Mouse (Mus musculus): ENCODE data around the gene Mex3d. TPM values are rescaled to one million over a fixed set of nuclear protein-coding genes. Genes with fewer than 3 reads are reported as not detected.
A peak's percentile ranks its signal among the peaks of the same experiment; 100 is the strongest.

The Mex3d gene
- 6.2 and 6.4 TPM in 2 replicates for polyA plus RNA-seq (2014; fragmentation: Nextera tagmentation; extraction: Ambion mirVana)

DNA sequence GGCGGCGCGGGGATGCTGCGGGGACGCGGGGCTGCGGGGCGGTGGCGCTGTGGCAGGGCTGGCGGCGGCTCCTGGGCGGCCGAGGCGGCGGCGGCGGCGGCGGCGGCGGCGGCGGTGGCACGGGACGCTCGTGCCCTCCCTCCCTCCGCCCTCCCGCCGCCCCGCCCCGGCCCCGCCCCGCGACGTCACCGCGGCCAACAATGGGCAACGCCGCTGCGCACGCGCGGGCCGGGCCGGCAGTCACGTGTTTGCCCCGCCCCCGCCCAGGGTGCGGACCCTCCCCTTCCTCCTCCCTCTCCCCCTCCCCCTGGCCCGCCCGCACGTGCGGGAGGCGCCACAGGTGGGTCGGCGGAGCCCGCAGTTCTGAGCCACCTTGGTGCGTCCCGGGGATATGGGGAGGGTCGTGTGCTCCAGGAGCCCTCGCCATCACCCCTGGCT lies at the start of gene Mex3d:
Mex3d (minus strand) TSS at position 138 of the 438 bp plus-strand sequence.
- Histone ChIP-seq H3K27me3 (replicated peaks; ENCODE audit: control insufficient read depth, insufficient read depth, low read length) (no peaks in the 10 kb centered on the region), H3K4me2 (ENCODE audit: low read depth, low read length) (peak within 1 kb of the TSS; percentile 91), H3K9ac (ENCODE audit: low read depth, low read length) (peak within 1 kb of the TSS; percentile 95), H3K36me3 (ENCODE audit: control insufficient read depth, insufficient read depth, low read length) (peaks cover 37% of the 10 kb centered on the region), H3K9me3 (ENCODE audit: control insufficient read depth, low read length) (no peaks in the 10 kb centered on the region), H3K4me1 (ENCODE audit: control insufficient read depth, insufficient read depth, low read length) (peaks cover 20% of the 10 kb centered on the region), H3K4me3 (ENCODE audit: low read depth, low read length) (peak within 1 kb of the TSS; percentile 90), H3K27ac (replicated peaks; ENCODE audit: low read depth, low read length) (peak within 1 kb of the TSS; percentile 92)
- ATAC-seq (ENCODE audit: low read depth) (peak; percentile 46), DNase-seq (ENCODE audit: low spot score) (peak; percentile 93)
- 0% methylated on average over 1 of the region's 61 CpGs for WGBS

DNA sequence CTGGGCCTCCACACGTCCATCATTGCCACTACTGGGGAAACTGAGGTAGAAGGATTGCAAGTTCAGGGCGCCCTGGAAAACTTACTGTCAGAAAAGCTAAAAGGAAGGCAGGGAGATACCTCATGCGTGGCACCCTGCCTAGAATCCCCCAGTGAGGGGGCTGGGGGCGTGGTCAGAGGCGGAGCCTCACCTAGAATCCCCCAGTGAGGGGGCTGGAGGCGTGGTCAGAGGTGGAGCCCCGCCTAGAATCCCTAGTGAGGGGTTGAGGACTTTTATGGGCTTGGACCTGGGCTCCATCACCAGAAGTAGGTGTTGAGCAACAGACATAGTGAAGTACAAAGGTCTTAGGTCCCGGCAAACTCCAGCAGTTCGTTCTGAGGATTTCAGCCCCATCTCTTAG lies 48.8 kb upstream of the Mex3d start:
- Histone ChIP-seq H3K27ac (replicated peaks; ENCODE audit: low read depth, low read length) (no peak overlapping the region; the same call in 1 of the 2 replicates), H3K9me3 (ENCODE audit: control insufficient read depth, low read length) (no peaks in the 10 kb centered on the region), H3K9ac (ENCODE audit: low read depth, low read length) (0 out of 2 replicates have a peak overlapping the region, but pooled peaks have one; percentile 8), H3K4me1 (ENCODE audit: control insufficient read depth, insufficient read depth, low read length) (peaks cover 17% of the 10 kb centered on the region), H3K27me3 (replicated peaks; ENCODE audit: control insufficient read depth, insufficient read depth, low read length) (no peaks in the 10 kb centered on the region), H3K4me2 (ENCODE audit: low read depth, low read length) (peak overlapping the region; percentile 10; the same call in 1 of the 2 replicates), H3K36me3 (ENCODE audit: control insufficient read depth, insufficient read depth, low read length) (no peaks in the 10 kb centered on the region), H3K4me3 (ENCODE audit: low read depth, low read length) (no peak overlapping the region)
- WGBS = 16% methylated on average over 9 of the region's 9 CpGs
- ATAC-seq (ENCODE audit: low read depth) = no peak
- peak; percentile 44 for DNase-seq (ENCODE audit: low spot score)

DNA sequence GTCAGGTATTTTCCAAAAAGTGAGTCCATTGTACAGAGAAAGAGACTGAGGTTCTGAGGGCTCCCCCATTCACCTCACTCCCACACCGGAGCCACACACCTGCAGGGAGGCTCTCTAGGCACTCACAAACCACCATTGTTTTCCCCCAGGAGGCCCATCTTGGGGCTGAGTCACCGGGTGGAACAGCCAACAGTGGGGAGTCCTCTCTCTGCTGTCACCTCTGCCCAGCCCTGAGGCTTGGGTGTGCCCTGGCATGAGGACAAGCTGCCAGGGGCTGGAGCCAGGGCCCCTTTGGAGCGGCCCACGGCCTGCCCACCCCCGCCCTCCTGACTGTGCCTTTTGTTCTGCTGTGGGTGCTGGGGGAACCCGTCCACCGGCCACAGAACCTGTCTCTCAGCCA lies 48.3 kb upstream of the Mex3d start:
- Histone ChIP-seq H3K9me3 (ENCODE audit: control insufficient read depth, low read length) (no peaks in the 10 kb centered on the region), H3K36me3 (ENCODE audit: control insufficient read depth, insufficient read depth, low read length) (peaks cover 4% of the 10 kb centered on the region; the same call in 1 of the 2 replicates), H3K4me1 (ENCODE audit: control insufficient read depth, insufficient read depth, low read length) (peaks cover 22% of the 10 kb centered on the region), H3K4me2 (ENCODE audit: low read depth, low read length) (0 out of 2 replicates have a peak overlapping the region, but pooled peaks have one; percentile 10), H3K27me3 (replicated peaks; ENCODE audit: control insufficient read depth, insufficient read depth, low read length) (no peaks in the 10 kb centered on the region), H3K4me3 (ENCODE audit: low read depth, low read length) (no peak overlapping the region), H3K9ac (ENCODE audit: low read depth, low read length) (0 out of 2 replicates have a peak overlapping the region, but pooled peaks have one; percentile 8), H3K27ac (replicated peaks; ENCODE audit: low read depth, low read length) (no peak overlapping the region; the same call in 1 of the 2 replicates)
- ATAC-seq (ENCODE audit: low read depth) = no peak
- peak; percentile 45 for DNase-seq (ENCODE audit: low spot score)
- 33% methylated on average over 7 of the region's 7 CpGs for WGBS

DNA sequence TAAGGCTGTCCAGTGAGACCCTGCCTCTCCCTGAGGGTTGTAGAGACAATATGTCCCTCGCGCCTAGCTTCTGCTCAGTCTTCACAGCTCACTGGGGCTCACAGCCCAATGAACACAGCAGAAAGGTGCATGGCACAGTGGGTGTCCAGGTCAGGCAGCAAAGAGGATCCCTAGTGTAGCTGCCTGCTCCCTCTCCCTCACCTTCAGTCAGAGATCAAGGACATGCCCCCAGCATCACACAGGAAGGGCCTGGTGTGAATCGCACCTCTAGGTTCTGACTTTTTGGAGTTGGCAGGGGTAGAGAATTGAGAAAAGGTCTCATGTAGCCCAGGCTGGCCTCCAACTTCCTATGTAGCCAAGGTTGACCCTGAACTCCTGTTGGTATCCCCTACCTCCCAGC lies 47.4 kb upstream of the Mex3d start:
- WGBS = 90% methylated on average over 3 of the region's 3 CpGs
- Histone ChIP-seq H3K4me3 (ENCODE audit: low read depth, low read length) (no peak overlapping the region), H3K27me3 (replicated peaks; ENCODE audit: control insufficient read depth, insufficient read depth, low read length) (no peaks in the 10 kb centered on the region), H3K4me2 (ENCODE audit: low read depth, low read length) (no peak overlapping the region), H3K9ac (ENCODE audit: low read depth, low read length) (no peak overlapping the region), H3K36me3 (ENCODE audit: control insufficient read depth, insufficient read depth, low read length) (peaks cover 13% of the 10 kb centered on the region), H3K9me3 (ENCODE audit: control insufficient read depth, low read length) (no peaks in the 10 kb centered on the region), H3K27ac (replicated peaks; ENCODE audit: low read depth, low read length) (no peak overlapping the region), H3K4me1 (ENCODE audit: control insufficient read depth, insufficient read depth, low read length) (peaks cover 22% of the 10 kb centered on the region)
- DNase-seq (ENCODE audit: low spot score) (no peak), ATAC-seq (ENCODE audit: low read depth) (no peak)

DNA sequence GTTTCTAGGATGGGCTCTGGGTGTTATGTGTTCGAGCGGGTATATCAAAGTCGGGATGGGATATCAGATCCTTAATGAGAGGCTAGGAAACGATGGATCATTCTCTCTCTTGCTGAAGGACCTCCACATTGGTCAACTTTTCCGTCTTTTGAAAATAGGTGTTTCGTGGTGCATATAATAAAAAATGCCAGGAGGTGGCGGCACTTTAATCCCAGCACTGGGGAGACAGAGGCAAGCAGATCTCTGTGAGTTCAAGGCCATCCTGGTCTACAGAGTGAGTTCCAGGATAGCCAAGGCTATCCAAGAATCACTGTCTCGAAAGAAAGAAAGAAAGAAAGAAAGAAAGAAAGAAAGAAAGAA lies 46.8 kb upstream of the Mex3d start:
- Histone ChIP-seq H3K36me3 (ENCODE audit: control insufficient read depth, insufficient read depth, low read length) (peaks cover 19% of the 10 kb centered on the region), H3K4me3 (ENCODE audit: low read depth, low read length) (peak overlapping the region; percentile 98; the same call in 1 of the 2 replicates), H3K9ac (ENCODE audit: low read depth, low read length) (no peak overlapping the region), H3K27ac (replicated peaks; ENCODE audit: low read depth, low read length) (no peak overlapping the region), H3K4me2 (ENCODE audit: low read depth, low read length) (peak overlapping the region; percentile 95; the same call in 1 of the 2 replicates), H3K27me3 (replicated peaks; ENCODE audit: control insufficient read depth, insufficient read depth, low read length) (no peaks in the 10 kb centered on the region), H3K9me3 (ENCODE audit: control insufficient read depth, low read length) (no peaks in the 10 kb centered on the region), H3K4me1 (ENCODE audit: control insufficient read depth, insufficient read depth, low read length) (peaks cover 22% of the 10 kb centered on the region)
- no peak for DNase-seq (ENCODE audit: low spot score)
- 12% methylated on average over 8 of the region's 8 CpGs for WGBS
- no peak for ATAC-seq (ENCODE audit: low read depth)

DNA sequence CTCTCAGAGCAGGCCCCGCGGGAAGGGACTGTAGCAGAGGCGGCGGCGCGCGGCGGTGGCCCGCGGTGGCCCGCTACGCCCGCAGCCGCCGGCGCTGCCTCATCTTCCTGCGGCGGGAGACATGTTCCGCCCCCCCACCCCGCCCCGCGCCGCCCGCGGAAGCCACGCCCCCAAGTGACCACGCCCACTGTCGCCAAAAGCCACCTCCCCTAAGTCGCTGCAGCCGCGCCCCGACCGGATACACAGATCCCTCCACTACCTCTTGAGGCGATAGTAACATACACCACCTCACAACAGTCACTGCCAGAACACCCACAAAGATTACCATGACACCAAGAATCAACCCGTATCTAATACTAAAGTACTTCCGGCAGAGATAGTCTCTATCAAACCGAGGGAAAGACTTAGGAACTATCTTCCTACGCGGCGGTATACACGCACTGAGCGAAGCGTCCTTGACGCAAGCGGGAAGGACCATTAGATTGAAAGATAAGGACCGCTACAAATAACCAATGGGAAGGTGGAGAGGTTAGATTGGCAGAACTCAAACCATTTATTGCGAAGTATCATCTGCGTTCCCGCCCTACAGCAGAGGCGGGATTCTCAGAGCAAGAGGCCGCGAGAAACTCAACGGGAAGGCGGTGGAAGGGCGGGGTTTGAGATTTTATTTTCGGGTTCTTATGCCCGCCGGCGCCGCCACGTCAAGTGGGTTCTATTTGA lies 46.2 kb upstream of the Mex3d start, which contains the start of gene Tcf3:
Tcf3 (minus strand) TSS at position 135 of the 720 bp plus-strand sequence.
- no peaks in the 10 kb centered on the region for H3K9me3 ChIP-seq (ENCODE audit: control insufficient read depth, low read length)
- DNase-seq (ENCODE audit: low spot score) (peak; percentile 100), ATAC-seq (ENCODE audit: low read depth) (peak; percentile 95)
- H3K27me3 ChIP-seq (replicated peaks; ENCODE audit: control insufficient read depth, insufficient read depth, low read length) = no peaks in the 10 kb centered on the region
- peak within 1 kb of the TSS; percentile 98 for H3K4me3 ChIP-seq (ENCODE audit: low read depth, low read length)
- peaks cover 25% of the 10 kb centered on the region for H3K36me3 ChIP-seq (ENCODE audit: control insufficient read depth, insufficient read depth, low read length)
- peak within 1 kb of the TSS; percentile 94 for H3K27ac ChIP-seq (replicated peaks; ENCODE audit: low read depth, low read length)
- peak within 1 kb of the TSS; percentile 99 for H3K9ac ChIP-seq (ENCODE audit: low read depth, low read length)
- peaks cover 22% of the 10 kb centered on the region for H3K4me1 ChIP-seq (ENCODE audit: control insufficient read depth, insufficient read depth, low read length)
- peak within 1 kb of the TSS; percentile 95 for H3K4me2 ChIP-seq (ENCODE audit: low read depth, low read length)
- WGBS = under 1% methylated on average over 41 of the region's 61 CpGs

DNA sequence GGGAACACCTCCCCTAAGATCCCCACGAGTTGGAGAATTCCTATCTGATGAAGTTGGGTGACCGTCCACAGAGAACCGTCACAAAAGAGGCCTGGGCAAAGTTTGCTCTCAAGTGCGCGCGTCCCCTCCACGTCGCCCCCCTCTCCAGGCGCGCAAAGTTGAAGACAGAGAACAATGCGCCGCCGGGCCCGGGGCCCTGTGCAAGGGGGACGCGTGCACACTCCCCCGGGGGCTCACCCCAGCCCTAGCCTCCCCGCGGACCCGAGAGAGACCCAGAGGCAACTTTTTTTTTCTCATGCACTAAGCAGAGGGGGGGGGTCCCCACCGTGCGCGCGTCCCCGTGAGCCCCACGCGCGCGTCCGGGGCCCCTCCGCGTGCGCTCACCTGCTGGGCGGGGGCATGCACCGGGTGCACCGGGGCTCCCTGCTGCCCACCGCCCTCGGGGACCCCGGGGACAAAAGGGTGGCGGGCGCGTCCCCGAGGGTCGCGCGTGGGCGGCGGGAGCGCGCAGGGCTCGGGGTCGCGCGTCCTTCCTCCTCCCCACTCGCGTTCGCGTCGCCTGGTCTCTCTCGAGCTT lies 45.6 kb upstream of the Mex3d start:
- H3K9ac ChIP-seq (ENCODE audit: low read depth, low read length) = peak overlapping the region; percentile 99
- H3K27me3 ChIP-seq (replicated peaks; ENCODE audit: control insufficient read depth, insufficient read depth, low read length) = no peaks in the 10 kb centered on the region
- H3K36me3 ChIP-seq (ENCODE audit: control insufficient read depth, insufficient read depth, low read length) = peaks cover 31% of the 10 kb centered on the region
- 1% methylated on average over 19 of the region's 60 CpGs for WGBS
- H3K4me3 ChIP-seq (ENCODE audit: low read depth, low read length) = peak overlapping the region; percentile 98
- H3K27ac ChIP-seq (replicated peaks; ENCODE audit: low read depth, low read length) = peak overlapping the region; percentile 94
- DNase-seq (ENCODE audit: low spot score) (peak; percentile 67), ATAC-seq (ENCODE audit: low read depth) (no peak)
- peaks cover 22% of the 10 kb centered on the region for H3K4me1 ChIP-seq (ENCODE audit: control insufficient read depth, insufficient read depth, low read length)
- peak overlapping the region; percentile 95 for H3K4me2 ChIP-seq (ENCODE audit: low read depth, low read length)
- H3K9me3 ChIP-seq (ENCODE audit: control insufficient read depth, low read length) = no peaks in the 10 kb centered on the region

DNA sequence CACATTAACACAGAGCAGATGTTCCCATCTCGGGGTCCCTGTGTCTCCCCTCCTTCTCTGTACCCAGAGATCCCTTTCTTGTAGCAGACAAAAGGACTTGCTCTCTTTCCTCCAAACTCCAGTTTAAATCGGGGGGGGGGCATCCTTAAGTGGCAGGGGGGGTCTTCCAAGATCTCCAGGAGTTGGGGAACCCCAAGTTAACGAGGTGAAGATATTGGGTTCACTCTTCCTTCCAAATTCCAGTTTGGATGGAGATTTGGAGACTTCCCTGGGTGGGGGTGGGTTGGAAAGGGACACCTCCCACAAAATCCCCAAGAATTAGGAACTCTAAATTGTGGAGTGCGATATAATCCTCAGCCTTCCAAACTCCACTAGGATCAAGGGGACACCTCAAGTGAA lies 44.9 kb upstream of the Mex3d start:
- Histone ChIP-seq H3K36me3 (ENCODE audit: control insufficient read depth, insufficient read depth, low read length) (peaks cover 38% of the 10 kb centered on the region), H3K27me3 (replicated peaks; ENCODE audit: control insufficient read depth, insufficient read depth, low read length) (no peaks in the 10 kb centered on the region), H3K27ac (replicated peaks; ENCODE audit: low read depth, low read length) (peak overlapping the region; percentile 94), H3K9ac (ENCODE audit: low read depth, low read length) (peak overlapping the region; percentile 99), H3K9me3 (ENCODE audit: control insufficient read depth, low read length) (no peaks in the 10 kb centered on the region), H3K4me2 (ENCODE audit: low read depth, low read length) (peak overlapping the region; percentile 95), H3K4me1 (ENCODE audit: control insufficient read depth, insufficient read depth, low read length) (peaks cover 22% of the 10 kb centered on the region), H3K4me3 (ENCODE audit: low read depth, low read length) (peak overlapping the region; percentile 98)
- ATAC-seq (ENCODE audit: low read depth) (no peak), DNase-seq (ENCODE audit: low spot score) (no peak)
- WGBS = 4% methylated on average over 4 of the region's 4 CpGs
